Mouse (Mus musculus) cerebellum, adult 8-10 months (tissue): Measurements from ENCODE around the gene Fcho1.
"Not testable (repeated sequence)": the region's sequence is repeated elsewhere in the genome, so short reads cannot be mapped to it uniquely, and the experiment has no call there.

Source experiments
- DNase-seq: peaks from one replicate; pipeline ENCODE4 v3.0.0; 2022

The Fcho1 gene

GRCm38 (mm10) chr8:71717096-71717495 lies 8.4 kb downstream of the Fcho1 start:
- no peak for DNase-seq

GRCm38 (mm10) chr8:71716561-71717053 lies 8.9 kb downstream of the Fcho1 start:
- DNase-seq = no peak

GRCm38 (mm10) chr8:71715531-71715930 lies 10.0 kb downstream of the Fcho1 start:
- DNase-seq = no peak

- no peak for DNase-seq
Measured at GRCm38 (mm10) chr8:71711574-71711973, 13.9 kb downstream of the Fcho1 start.

DNA sequence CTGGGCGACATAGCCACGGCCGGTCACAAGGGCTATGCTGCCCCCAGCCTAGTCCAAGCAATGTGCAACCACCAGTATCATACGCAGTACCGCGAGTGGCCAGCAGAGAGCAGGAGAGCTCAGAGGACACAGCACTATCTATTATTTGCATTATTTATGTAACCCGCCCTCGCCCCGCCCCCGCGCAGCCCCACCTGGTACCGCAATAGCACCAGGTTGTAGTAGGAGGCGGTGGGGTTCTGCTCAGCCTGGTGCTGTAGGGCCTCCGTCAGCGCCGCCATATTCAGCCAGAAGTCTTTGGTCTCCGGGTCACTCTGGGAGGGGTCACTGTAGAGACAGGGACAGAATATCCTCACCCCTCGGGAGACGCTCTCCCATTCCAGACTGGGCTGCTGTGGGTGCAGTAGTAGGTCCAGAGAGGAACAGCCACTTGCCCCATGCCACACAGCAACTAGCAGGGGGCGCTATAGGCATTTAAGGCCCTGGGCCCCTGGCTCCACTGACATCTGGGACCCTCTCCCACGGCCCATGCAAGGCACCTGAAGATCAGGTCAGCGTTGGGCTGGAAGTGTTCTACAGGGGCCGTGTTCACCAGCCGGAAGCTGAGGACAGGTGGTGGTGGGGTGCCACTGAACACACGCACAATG lies 15.6 kb downstream of the Fcho1 start:
- DNase-seq = peak; percentile 97

DNA sequence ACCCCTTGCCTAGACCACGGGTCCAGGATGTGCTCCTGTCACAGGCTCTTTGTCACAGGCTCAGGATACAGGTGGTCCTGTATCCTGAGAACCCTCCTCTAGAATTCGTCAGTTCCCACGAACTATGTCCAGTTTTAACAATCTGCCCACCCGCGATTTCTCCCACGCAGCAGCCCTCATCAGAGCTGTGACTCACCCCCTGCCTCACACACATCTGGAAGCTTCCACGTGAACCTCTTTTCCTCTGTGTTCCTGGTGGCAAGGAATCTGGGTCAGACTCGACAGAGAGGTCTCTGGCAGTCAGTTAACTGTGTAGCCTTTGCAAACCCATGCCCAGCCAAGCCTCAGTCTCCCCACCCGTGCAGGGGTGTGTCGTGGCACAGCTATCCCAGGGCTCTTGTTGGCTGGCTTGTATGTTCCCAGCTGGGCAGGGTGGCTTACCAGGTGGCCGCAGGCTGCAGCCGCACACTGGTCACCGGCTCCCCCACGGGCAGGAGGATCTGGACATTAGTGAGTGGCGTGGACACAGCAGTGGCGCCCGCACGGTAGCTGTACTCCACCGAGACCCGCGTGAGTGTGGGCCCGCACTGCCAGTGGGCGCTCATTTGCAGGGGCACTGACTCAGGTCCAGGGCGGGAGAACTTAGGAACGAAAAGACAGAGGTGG lies 16.2 kb downstream of the Fcho1 start:
- no peak for DNase-seq

DNA sequence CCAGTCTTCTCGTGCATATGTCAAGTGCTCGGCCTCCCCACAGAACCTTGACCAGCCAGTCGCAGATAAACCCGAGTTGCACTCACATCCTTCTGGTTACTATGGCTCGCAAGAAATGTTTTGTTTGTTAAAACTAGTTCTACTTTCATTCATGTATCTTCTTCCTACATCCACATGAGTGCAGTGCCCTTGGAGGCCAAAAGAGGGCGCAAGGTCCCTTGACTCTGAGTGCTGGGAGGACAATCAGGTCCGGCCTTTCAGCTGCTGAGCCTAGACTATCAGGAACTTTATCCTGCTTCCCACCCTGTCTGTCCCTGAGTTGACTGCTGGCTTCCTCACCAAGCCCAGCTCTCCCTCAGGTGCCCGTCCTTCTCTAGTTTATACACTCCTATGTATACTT lies 17.6 kb downstream of the Fcho1 start:
- no peak for DNase-seq

DNA sequence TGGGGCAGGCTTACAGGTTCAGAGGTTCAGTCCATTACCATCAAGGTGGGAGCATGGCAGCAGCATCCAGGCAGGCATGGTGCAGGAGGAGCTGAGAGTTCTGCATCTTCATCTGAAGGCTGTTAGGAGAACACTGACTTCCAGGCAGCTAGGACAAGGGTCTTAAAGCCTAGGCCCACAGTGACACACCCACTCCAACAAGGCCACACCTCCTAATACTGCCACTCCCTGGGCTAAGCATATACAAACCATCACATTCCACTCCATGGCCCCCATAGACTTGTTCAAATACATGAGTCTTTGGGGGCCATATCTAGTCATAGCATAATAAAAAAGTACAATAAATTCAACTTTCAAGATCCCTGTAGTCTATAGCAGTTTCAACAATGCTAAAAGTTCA lies 22.1 kb downstream of the Fcho1 start:
- DNase-seq = not testable (repeated sequence)

- no peak for DNase-seq
Measured at GRCm38 (mm10) chr8:71702923-71703322, 22.6 kb downstream of the Fcho1 start.

- DNase-seq = no peak
Measured at GRCm38 (mm10) chr8:71702087-71702432, 23.5 kb downstream of the Fcho1 start.

- DNase-seq = no peak
Measured at GRCm38 (mm10) chr8:71701414-71702086, 24.0 kb downstream of the Fcho1 start, which contains the start of gene B3gnt3. Gene B3gnt3 (minus strand): TSS chr8:71701789.

- DNase-seq = no peak
Measured at GRCm38 (mm10) chr8:71700493-71701269, 24.8 kb downstream of the Fcho1 start.

DNA sequence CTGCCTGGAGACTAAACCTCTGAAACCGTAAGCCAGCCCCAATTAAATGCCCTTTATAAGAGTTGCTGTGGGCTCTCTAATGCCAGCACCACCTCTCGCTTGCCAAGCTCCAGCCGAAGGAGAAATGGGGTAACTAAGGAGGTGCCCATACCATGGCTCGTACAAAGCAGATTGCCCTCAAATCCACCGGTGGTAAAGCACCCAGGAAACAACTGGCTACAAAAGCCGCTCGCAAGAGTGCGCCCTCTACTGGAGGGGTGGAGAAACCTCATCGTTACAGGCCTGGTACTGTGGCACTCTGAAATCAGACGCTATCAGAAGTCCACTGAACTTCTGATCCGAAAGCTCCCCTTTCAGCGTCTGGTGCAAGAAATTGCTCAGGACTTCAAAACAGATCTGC lies 30.1 kb downstream of the Fcho1 start:
- not testable (repeated sequence) for DNase-seq

DNA sequence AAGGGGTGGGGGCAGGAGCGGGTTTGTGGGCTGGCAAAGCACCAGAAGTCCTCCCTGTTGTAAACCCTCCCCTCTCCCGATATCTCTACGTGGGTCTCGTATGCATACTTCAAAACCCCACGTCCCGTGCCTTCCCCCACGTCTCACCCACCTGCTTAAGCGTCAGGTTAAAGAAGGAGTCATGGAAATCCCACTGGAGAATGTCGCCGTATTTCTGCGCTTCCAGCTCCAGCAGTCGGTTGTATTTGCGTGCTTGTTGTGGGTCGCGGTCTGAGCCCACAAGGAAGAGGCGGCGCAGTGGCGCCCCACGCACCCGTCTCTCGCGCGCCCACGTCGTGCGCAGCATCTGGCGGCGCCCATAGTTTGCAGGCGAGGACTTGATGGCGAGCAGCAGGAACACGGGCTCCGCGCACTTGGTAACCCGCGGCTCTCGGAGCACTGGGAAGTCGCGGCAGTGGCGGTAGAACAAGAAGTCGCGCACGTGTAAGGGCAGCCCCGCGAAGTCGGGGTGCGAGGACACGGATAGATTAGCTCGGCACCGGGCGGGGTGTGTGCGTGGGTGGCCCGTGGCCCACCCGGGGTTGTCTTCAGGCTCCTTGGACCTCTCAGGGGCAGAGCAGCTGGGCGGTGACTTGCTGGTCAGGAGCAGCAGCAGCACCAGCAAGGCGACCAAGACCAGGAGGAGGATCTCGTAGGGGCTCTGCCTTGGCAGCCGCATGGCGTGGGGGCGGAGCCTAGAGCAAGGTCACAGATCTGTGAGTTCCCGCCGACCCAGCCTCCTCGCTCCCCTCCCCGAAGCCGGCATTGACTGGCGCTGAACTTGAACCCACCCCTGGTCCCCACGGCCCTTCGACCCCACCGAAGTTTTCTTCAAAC lies 32.1 kb downstream of the Fcho1 start:
- no peak for DNase-seq

GRCm38 (mm10) chr8:71692509-71692908 lies 33.0 kb downstream of the Fcho1 start:
- no peak for DNase-seq

- DNase-seq = no peak
Measured at GRCm38 (mm10) chr8:71689028-71689427, 36.5 kb downstream of the Fcho1 start, which contains the start of gene Insl3. Gene Insl3 (plus strand): TSS chr8:71689214.

- no peak for DNase-seq
Measured at GRCm38 (mm10) chr8:71687616-71688015, 37.9 kb downstream of the Fcho1 start.

DNA sequence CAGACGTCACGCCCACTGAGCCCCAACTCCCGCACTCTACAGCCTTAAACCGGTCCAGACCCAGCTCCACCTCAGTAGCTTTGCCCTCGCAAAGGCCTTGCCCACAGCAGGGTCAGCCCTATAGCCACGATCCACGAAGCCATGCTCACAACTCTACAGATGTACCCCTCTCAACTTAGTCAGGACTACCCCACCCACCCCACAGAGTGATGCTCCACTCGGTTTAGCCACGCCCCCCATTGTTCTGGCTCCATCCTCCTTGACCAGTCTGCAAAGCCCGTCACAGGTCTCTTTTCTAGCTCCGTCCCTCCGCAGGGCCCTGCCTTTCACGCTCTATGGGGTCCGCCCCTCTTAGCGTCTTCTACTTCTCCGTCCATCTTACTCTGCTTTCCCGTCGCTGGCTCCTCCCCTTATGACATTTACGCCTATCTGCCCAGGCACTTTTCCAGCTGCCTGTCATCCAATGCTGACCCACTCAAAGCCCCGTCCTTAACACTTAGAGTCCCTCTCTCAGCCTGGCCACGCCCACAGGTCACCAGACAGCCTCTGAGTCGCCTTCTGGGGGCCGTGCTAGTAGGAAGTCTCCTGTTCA lies 39.3 kb downstream of the Fcho1 start:
- no peak for DNase-seq

GRCm38 (mm10) chr8:71685573-71685972 lies 39.9 kb downstream of the Fcho1 start:
- no peak for DNase-seq

DNA sequence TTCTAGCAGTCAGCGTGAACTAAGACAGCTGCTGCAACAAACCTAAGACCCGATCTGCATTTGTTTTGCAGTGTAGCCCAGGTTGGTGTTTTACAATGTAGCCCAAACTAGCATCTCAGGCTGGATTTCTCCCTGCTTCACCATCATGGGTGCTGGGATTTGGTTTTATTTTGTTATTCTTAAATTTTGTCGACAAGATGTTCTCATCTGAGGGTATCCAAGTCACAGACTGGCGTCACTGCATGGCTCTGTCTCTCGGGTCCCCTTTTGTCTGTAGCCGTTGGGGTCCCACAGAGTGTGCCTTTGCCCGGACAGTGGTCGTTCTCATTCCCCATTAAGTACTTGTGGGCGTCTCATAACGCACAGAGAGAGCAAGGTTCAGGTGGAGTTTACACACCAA lies 40.8 kb downstream of the Fcho1 start:
- DNase-seq = no peak

DNA sequence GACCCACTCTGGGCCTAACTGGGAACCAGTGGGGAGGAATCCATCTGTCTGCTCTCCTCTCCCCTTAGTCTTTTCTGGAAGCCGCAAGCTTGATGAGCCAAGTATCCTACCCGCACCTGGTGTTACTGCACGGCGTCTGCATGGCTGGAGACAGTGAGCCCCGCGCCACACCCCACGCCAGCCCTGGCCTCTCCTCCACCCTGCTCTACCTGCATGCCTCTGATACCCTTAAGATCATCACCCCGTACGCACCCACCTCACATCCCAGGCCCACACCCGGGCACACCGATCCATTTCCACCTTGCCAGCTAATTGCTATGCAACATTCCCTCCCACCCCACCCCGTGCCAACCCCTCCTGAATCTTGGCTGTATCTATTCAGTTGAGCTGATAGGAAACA lies 42.7 kb downstream of the Fcho1 start:
- no peak for DNase-seq
